Mouse (Mus musculus): ENCODE measurements around the gene Gpn1. TPM values are rescaled to one million over a fixed set of nuclear protein-coding genes. Genes with fewer than 3 reads are reported as not detected.

The Gpn1 gene
- polyA plus RNA-seq, 1 experiment: 12.8 TPM

DNA sequence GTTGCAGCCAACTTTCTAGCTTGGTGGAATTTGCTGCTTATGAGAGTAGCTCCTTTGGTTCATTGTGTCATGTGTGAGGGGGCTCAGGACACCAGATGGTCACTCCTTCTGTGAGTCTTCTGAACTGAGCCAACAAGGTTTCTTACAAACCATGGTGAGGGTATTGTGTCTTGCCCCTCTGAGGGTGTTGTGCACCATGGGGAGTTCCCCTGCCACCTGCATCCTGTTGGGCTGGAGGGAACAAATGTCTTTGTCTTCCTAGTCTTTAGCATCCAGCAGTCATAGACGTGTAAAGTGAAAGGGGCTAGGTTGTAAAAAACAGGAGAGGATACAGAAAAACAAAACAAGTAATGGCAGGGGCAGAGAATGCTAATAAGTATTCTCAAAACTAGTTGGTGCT is 64.9 kb downstream of the Gpn1 start:
- DNase-seq (ENCODE audit: low read depth): no peak

DNA sequence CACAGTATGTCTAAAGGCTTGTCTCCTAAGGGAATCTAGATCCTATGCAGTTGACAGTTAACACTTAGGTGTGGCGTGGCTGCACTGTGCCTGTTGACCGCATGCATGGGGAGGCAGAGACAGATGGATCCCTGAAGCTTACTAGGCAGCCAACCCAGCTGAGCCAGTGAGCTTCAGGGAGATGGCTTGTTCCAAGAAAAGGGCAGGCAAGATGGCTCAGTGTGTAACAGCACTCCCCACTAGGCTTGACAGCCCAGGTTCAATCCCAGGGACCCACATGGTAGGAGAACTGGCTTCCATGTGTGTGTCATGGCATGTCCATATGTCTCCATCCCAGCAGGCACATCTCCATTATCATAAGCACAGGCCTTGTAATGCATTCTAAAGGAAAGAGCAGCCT is 65.8 kb downstream of the Gpn1 start:
- no peak for DNase-seq (ENCODE audit: low read depth)

DNA sequence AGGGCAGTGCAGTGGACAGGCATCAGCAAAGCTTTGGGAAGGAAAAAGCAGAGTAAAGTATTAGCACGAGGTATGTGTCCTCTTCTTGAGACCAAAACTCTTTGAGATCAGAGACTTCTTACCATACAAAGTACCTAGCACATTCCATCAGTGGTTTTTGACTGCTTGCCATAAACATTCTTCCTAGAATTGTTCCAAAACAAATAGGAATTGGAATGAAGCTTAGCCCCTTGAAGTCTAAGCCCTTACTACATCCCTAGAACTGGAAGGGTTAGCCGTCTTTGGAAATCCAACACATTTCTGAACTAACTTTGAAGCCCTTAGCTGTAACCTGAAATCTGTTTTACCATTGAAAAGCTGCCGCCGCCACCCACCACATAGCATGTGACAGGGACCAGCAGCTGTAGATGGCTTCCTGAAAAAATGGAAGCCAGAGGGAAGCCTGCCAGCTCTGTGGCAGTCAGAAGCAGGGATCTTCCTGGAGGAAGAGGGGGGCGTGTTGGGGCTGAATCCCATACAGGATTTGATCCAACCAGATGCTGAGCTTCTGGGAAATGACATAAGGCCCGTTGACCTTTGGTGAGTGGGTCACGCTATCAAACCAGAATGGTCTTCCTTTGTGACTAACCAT is 67.6 kb downstream of the Gpn1 start:
- DNase-seq (ENCODE audit: low read depth): no peak

Other genes starting within 250 kb of the Gpn1 start
- gene Krtcap3, start 243.1 kb upstream of the Gpn1 start, polyA plus RNA-seq (2012; rRNA removed): 36.9 and 38.7 TPM in 2 replicates
- 37.7 and 38.4 TPM in 2 replicates for gene Ift172, start 203.6 kb upstream of the Gpn1 start, polyA plus RNA-seq (2012; rRNA removed)
- 6.1 and 8.0 TPM in 2 replicates for gene Fndc4, start 198.7 kb upstream of the Gpn1 start, polyA plus RNA-seq (2012; rRNA removed)
- 0.23 and 0.53 TPM in 2 replicates for gene Gckr, start 197.3 kb upstream of the Gpn1 start, polyA plus RNA-seq (2012; rRNA removed)
- gene Zfp512, start 42.3 kb upstream of the Gpn1 start, polyA plus RNA-seq (2012; rRNA removed): 12.6 and 13.0 TPM in 2 replicates
- not detected in 2 replicates for gene 4930548H24Rik, start 9.0 kb upstream of the Gpn1 start, polyA plus RNA-seq (2012; rRNA removed)
- gene Slc4a1ap, start 32.3 kb downstream of the Gpn1 start, polyA plus RNA-seq (2012; rRNA removed): 12.6 and 14.5 TPM in 2 replicates
- gene Supt7l, start 33.1 kb downstream of the Gpn1 start, polyA plus RNA-seq (2012; rRNA removed): 14.2 and 17.1 TPM in 2 replicates
- gene Mrpl33, start 102.2 kb downstream of the Gpn1 start, polyA plus RNA-seq (2012; rRNA removed): 30.7 and 31.4 TPM in 2 replicates
- gene Rbks, start 202.9 kb downstream of the Gpn1 start, polyA plus RNA-seq (2012; rRNA removed): 12.2 and 12.3 TPM in 2 replicates
- 49.0 and 49.9 TPM in 2 replicates for gene Babam2, start 202.9 kb downstream of the Gpn1 start, polyA plus RNA-seq (2012; rRNA removed)

Measured in gonadal fat pad, adult 2 months (tissue).